Mouse (Mus musculus) limb, embryonic 10.5 days (tissue): ENCODE results near the gene Ngly1. TPM values are rescaled to one million over a fixed set of nuclear protein-coding genes. Genes with fewer than 3 reads are reported as not detected.

Experiments used
- DNase-seq: peaks from one replicate; pipeline ENCODE4 v3.0.0-alpha.2; 2017; ENCODE audit warnings: low spot score
- H3K27ac ChIP-seq: fragments of 300-500 bp; sonication (generic); 2 replicates; pipeline ENCODE4 v1.5.1; 2016; ENCODE audit warnings: mild to moderate bottlenecking
- H3K27me3 ChIP-seq: fragments of 300-500 bp; sonication (generic); 2 replicates; pipeline ENCODE4 v1.6.1; 2016; ENCODE audit warnings: low read depth, mild to moderate bottlenecking; ENCODE audit not compliant: poor library complexity, severe bottlenecking
- H3K36me3 ChIP-seq: fragments of 300-500 bp; sonication (generic); 2 replicates; pipeline ENCODE4 v1.6.1; 2016; ENCODE audit warnings: mild to moderate bottlenecking, moderate library complexity
- H3K4me1 ChIP-seq: fragments of 300-500 bp; sonication (generic); 2 replicates; pipeline ENCODE4 v1.6.1; 2016
- H3K4me3 ChIP-seq: fragments of 300-500 bp; sonication (generic); 2 replicates; pipeline ENCODE4 v1.5.1; 2016; ENCODE audit warnings: mild to moderate bottlenecking, moderate library complexity
- H3K9me3 ChIP-seq: fragments of 300-500 bp; sonication (generic); replicated peaks from 2 replicates; pipeline ENCODE4 v1.6.1; 2016; ENCODE audit warnings: mild to moderate bottlenecking
- WGBS: fragments of 180-500 bp; shearing (Covaris S2); methylation state at CpG from one replicate; pipeline ENCODE4 v1.1.7; 2016; 5-methylcytosine and 5-hydroxymethylcytosine counted together
- polyA plus RNA-seq: library from polyadenylated mRNA; unstranded; fragments of >200 nt; fragmentation: Nextera tagmentation; extraction: Ambion mirVana; gene quantifications from 2 replicates; pipeline ENCODE4 v1.2.1, GENCODE M21; 2016

Gene Ngly1
- polyA plus RNA-seq, 1 experiment from 2014 or later, result 19.8 TPM

GRCm38 (mm10) chr14:16316715-16317114, 67.6 kb downstream of the Ngly1 start:
- no peak overlapping the region for H3K27ac ChIP-seq
- H3K4me1 ChIP-seq, result peaks cover 5% of the 10 kb centered on the region; the same call in 1 of the 2 replicates
- no peak for DNase-seq
- H3K4me3 ChIP-seq, result no peak overlapping the region
- H3K27me3 ChIP-seq, result no peaks in the 10 kb centered on the region
- H3K9me3 ChIP-seq, result no peaks in the 10 kb centered on the region
- no peaks in the 10 kb centered on the region for H3K36me3 ChIP-seq
- WGBS, result 80% methylated on average over 1 of the region's 1 CpGs

GRCm38 (mm10) chr14:16319818-16320217, 70.7 kb downstream of the Ngly1 start:
- H3K27ac ChIP-seq, result no peak overlapping the region
- 88% methylated on average over 2 of the region's 2 CpGs for WGBS
- H3K9me3 ChIP-seq, result no peaks in the 10 kb centered on the region
- no peaks in the 10 kb centered on the region for H3K36me3 ChIP-seq
- no peaks in the 10 kb centered on the region for H3K27me3 ChIP-seq
- H3K4me1 ChIP-seq, result no peaks in the 10 kb centered on the region
- DNase-seq, result no peak
- H3K4me3 ChIP-seq, result no peak overlapping the region

GRCm38 (mm10) chr14:16324394-16324793, 75.3 kb downstream of the Ngly1 start:
- Histone ChIP-seq H3K27ac (no peak overlapping the region), H3K36me3 (no peaks in the 10 kb centered on the region), H3K4me3 (no peak overlapping the region), H3K9me3 (no peaks in the 10 kb centered on the region), H3K27me3 (no peaks in the 10 kb centered on the region), H3K4me1 (peaks cover 15% of the 10 kb centered on the region)
- 84% methylated on average over 4 of the region's 4 CpGs for WGBS
- no peak for DNase-seq

- H3K9me3 ChIP-seq, result no peaks in the 10 kb centered on the region
- H3K36me3 ChIP-seq, result no peaks in the 10 kb centered on the region
- no peak for DNase-seq
- WGBS, result 56% methylated on average over 1 of the region's 1 CpGs
- no peak overlapping the region for H3K4me3 ChIP-seq
- H3K27me3 ChIP-seq, result no peaks in the 10 kb centered on the region
- no peak overlapping the region for H3K27ac ChIP-seq
- peaks cover 16% of the 10 kb centered on the region for H3K4me1 ChIP-seq
Measured at GRCm38 (mm10) chr14:16325208-16325607, 76.1 kb downstream of the Ngly1 start.

GRCm38 (mm10) chr14:16328531-16328930, 79.5 kb downstream of the Ngly1 start:
- peaks cover 20% of the 10 kb centered on the region for H3K4me1 ChIP-seq
- H3K4me3 ChIP-seq, result no peak overlapping the region
- no peaks in the 10 kb centered on the region for H3K9me3 ChIP-seq
- no peaks in the 10 kb centered on the region for H3K36me3 ChIP-seq
- peak overlapping the region; percentile 89 for H3K27ac ChIP-seq
- H3K27me3 ChIP-seq, result no peaks in the 10 kb centered on the region
- whole genome bisulfite sequencing, result 9% methylated on average over 2 of the region's 2 CpGs
- DNase-seq, result peak; percentile 59

GRCm38 (mm10) chr14:16328959-16329480, 79.9 kb downstream of the Ngly1 start:
- Histone ChIP-seq H3K4me3 (no peak overlapping the region), H3K27ac (peak overlapping the region; percentile 89), H3K27me3 (no peaks in the 10 kb centered on the region), H3K36me3 (no peaks in the 10 kb centered on the region), H3K9me3 (no peaks in the 10 kb centered on the region), H3K4me1 (peaks cover 20% of the 10 kb centered on the region)
- no peak for DNase-seq
- 53% methylated on average over 5 of the region's 5 CpGs for WGBS

- H3K36me3 ChIP-seq, result no peaks in the 10 kb centered on the region
- H3K4me1 ChIP-seq, result peaks cover 20% of the 10 kb centered on the region
- 76% methylated on average over 3 of the region's 3 CpGs for WGBS
- peak overlapping the region; percentile 89; the same call in 1 of the 2 replicates for H3K27ac ChIP-seq
- no peaks in the 10 kb centered on the region for H3K27me3 ChIP-seq
- no peaks in the 10 kb centered on the region for H3K9me3 ChIP-seq
- DNase-seq, result no peak
- no peak overlapping the region for H3K4me3 ChIP-seq
Measured at GRCm38 (mm10) chr14:16329756-16330155, 80.7 kb downstream of the Ngly1 start.

GRCm38 (mm10) chr14:16334260-16334659, 85.2 kb downstream of the Ngly1 start:
- no peak overlapping the region for H3K4me3 ChIP-seq
- no peak for DNase-seq
- H3K4me1 ChIP-seq, result peaks cover 7% of the 10 kb centered on the region
- no peaks in the 10 kb centered on the region for H3K9me3 ChIP-seq
- no peak overlapping the region for H3K27ac ChIP-seq
- 96% methylated on average over 3 of the region's 3 CpGs for WGBS
- no peaks in the 10 kb centered on the region for H3K36me3 ChIP-seq
- H3K27me3 ChIP-seq, result no peaks in the 10 kb centered on the region

GRCm38 (mm10) chr14:16335835-16336417, 86.8 kb downstream of the Ngly1 start:
- no peaks in the 10 kb centered on the region for H3K9me3 ChIP-seq
- no peak overlapping the region for H3K27ac ChIP-seq
- 68% methylated on average over 3 of the region's 3 CpGs for WGBS
- H3K4me3 ChIP-seq, result no peak overlapping the region
- no peak for DNase-seq
- H3K4me1 ChIP-seq, result peaks cover 4% of the 10 kb centered on the region; the same call in 1 of the 2 replicates
- H3K27me3 ChIP-seq, result no peaks in the 10 kb centered on the region
- H3K36me3 ChIP-seq, result no peaks in the 10 kb centered on the region

GRCm38 (mm10) chr14:16347505-16347904, 98.4 kb downstream of the Ngly1 start:
- Histone ChIP-seq H3K27me3 (no peaks in the 10 kb centered on the region), H3K9me3 (no peaks in the 10 kb centered on the region), H3K36me3 (no peaks in the 10 kb centered on the region), H3K4me1 (no peaks in the 10 kb centered on the region), H3K27ac (no peak overlapping the region), H3K4me3 (no peak overlapping the region)
- DNase-seq, result no peak
- WGBS, result 76% methylated on average over 9 of the region's 9 CpGs

- Histone ChIP-seq H3K4me1 (peaks cover 8% of the 10 kb centered on the region; the same call in 1 of the 2 replicates), H3K36me3 (no peaks in the 10 kb centered on the region), H3K27me3 (no peaks in the 10 kb centered on the region), H3K4me3 (no peak overlapping the region), H3K9me3 (no peaks in the 10 kb centered on the region), H3K27ac (no peak overlapping the region)
- DNase-seq, result no peak
- WGBS, result 77% methylated on average over 1 of the region's 1 CpGs
Measured at GRCm38 (mm10) chr14:16359704-16360103, 110.6 kb downstream of the Ngly1 start.
